Mouse (Mus musculus) cerebellum, postnatal 4 days (tissue): ENCODE results near the gene Slc35b1.
"Not testable (repeated sequence)": the region's sequence is repeated elsewhere in the genome, so short reads cannot be mapped to it uniquely, and the experiment has no call there.

Experiments
- DNase-seq, 2 experiments: peaks; one replicate each; pipeline ENCODE4 v3.0.0; 2022; ENCODE audit warnings: low spot score in 2 of 2, mixed read lengths in 1 of 2

The Slc35b1 gene

GRCm38 (mm10) chr11:95394112-95394511, 9.6 kb downstream of the Slc35b1 start:
- DNase-seq: peak in 1 of 2 experiments; percentile 43

- no peak for DNase-seq
Observed at GRCm38 (mm10) chr11:95396548-95396947, 12.1 kb downstream of the Slc35b1 start.

GRCm38 (mm10) chr11:95397843-95398835, 13.6 kb downstream of the Slc35b1 start:
- DNase-seq: peak; percentile 66 to 86

GRCm38 (mm10) chr11:95399520-95400020, 15.1 kb downstream of the Slc35b1 start:
- no peak for DNase-seq

- no peak for DNase-seq
Observed at GRCm38 (mm10) chr11:95401568-95401967, 17.1 kb downstream of the Slc35b1 start.

GRCm38 (mm10) chr11:95402196-95402595, 17.7 kb downstream of the Slc35b1 start:
- peak in 1 of 2 experiments; percentile 63 for DNase-seq

- DNase-seq: no peak
Observed at GRCm38 (mm10) chr11:95402658-95403101, 18.2 kb downstream of the Slc35b1 start.

GRCm38 (mm10) chr11:95403382-95404340, 19.2 kb downstream of the Slc35b1 start:
- DNase-seq: no peak

- DNase-seq: no peak
Observed at GRCm38 (mm10) chr11:95405771-95406170, 21.3 kb downstream of the Slc35b1 start.

GRCm38 (mm10) chr11:95406398-95406797, 21.9 kb downstream of the Slc35b1 start:
- not testable (repeated sequence) for DNase-seq

GRCm38 (mm10) chr11:95409450-95410112, 25.1 kb downstream of the Slc35b1 start:
- DNase-seq: no peak

- DNase-seq: no peak
Observed at GRCm38 (mm10) chr11:95411453-95412013, 27.0 kb downstream of the Slc35b1 start.

GRCm38 (mm10) chr11:95412615-95413014, 28.1 kb downstream of the Slc35b1 start:
- no peak for DNase-seq

GRCm38 (mm10) chr11:95413641-95414535, 29.4 kb downstream of the Slc35b1 start, which contains the start of gene Spop:
Gene Spop, plus strand, starts transcription at chr11:95414080.
- peak; percentile 69 to 86 for DNase-seq

GRCm38 (mm10) chr11:95414536-95415161, 30.2 kb downstream of the Slc35b1 start:
- peak; percentile 88 to 95 for DNase-seq

- DNase-seq: no peak
Observed at GRCm38 (mm10) chr11:95415931-95416330, 31.4 kb downstream of the Slc35b1 start.

GRCm38 (mm10) chr11:95417341-95417740, 32.8 kb downstream of the Slc35b1 start:
- no peak for DNase-seq

GRCm38 (mm10) chr11:95420880-95421435, 36.5 kb downstream of the Slc35b1 start:
- no peak for DNase-seq

GRCm38 (mm10) chr11:95423505-95423904, 39.0 kb downstream of the Slc35b1 start:
- DNase-seq: no peak
